Comparison of ENCODE assay signal across 21 mouse cellular contexts in genomic region chr12:100478151-100478550, GRCm38 (mm10). TPM values are rescaled to one million over a fixed set of nuclear protein-coding genes. Genes with fewer than 3 reads are reported as not detected.
DNase-seq lines count a peak whose midpoint lies in the region; TF ChIP-seq lines count a peak whose summit lies in the region.
"Had no signal": no experiment of that assay in that cellular context is flagged by ENCODE, and none has a peak within 500 bp of the region (broad histone marks: within the 10 kb centered on the region; RNA-seq: fewer than 3 reads in every experiment).

No protein-coding gene starts in this region.

- H3K27ac ChIP-seq in left cerebral cortex, adult 2 months, result peak overlapping the region; percentile 84
- H3K27ac ChIP-seq in cortical plate, adult 2 months (ENCODE audit: insufficient read depth, low read length), result peak overlapping the region; percentile 43
- H3K27ac ChIP-seq: embryonic facial prominence, embryonic 12.5 days; embryonic facial prominence, embryonic 15.5 days; hindbrain, embryonic 10.5 days; hindbrain, embryonic 13.5 days had no signal

- no peak for TF ChIP-seq CTCF in left cerebral cortex, adult 2 months (IDR thresholded peaks at IDR 0.05)
- TF ChIP-seq CTCF in cortical plate, adult 2 months (IDR thresholded peaks at IDR 0.05; ENCODE audit: extremely low read depth, insufficient read depth, low read length), result no peak

- TF ChIP-seq POLR2A in cortical plate, adult 2 months (IDR thresholded peaks at IDR 0.05; ENCODE audit: extremely low read depth, insufficient read depth, low read length), result no peak

- peak; percentile 59 for DNase-seq in gastrocnemius, adult 18-20 months (ENCODE audit: low spot score)
- DNase-seq in gastrocnemius, postnatal 4 days (ENCODE audit: low spot score in 2 of 2), result no peak
- DNase-seq in heart, adult 11 months, result peak; percentile 72
- DNase-seq in heart, postnatal 4 days, result no peak
- DNase-seq in left cerebral cortex, adult 2 months (ENCODE audit: extremely low spot score in 1 of 2, low spot score in 2 of 2), result no peak
- DNase-seq in left cerebral cortex, postnatal 14 days (ENCODE audit: low spot score in 2 of 2), result no peak
- no peak for DNase-seq in right cerebral cortex, postnatal 25 days
- DNase-seq: adrenal gland, postnatal 10 days; adrenal gland, postnatal 36 days; cerebellum, adult 18-20 months; cerebellum, postnatal 14 days; forebrain, postnatal 0 days; heart, postnatal 14 days had no signal

- H3K4me1 ChIP-seq in cortical plate, adult 2 months (ENCODE audit: control insufficient read depth, insufficient read depth, low read length), result peaks cover 20% of the 10 kb centered on the region
- H3K4me1 ChIP-seq: embryonic facial prominence, embryonic 12.5 days; embryonic facial prominence, embryonic 15.5 days; hindbrain, embryonic 10.5 days had no signal

- intact Hi-C loops in left cerebral cortex, adult 2 months (cut with DNase I), result loop anchor here (2.0 to 5.0 kb wide), 2 partner anchors 51 to 91 kb away; no protein-coding TSS in a partner anchor
- intact Hi-C loops in left cerebral cortex, postnatal 14 days (cut with DNase I), result loop anchor here (5.0 kb wide), 1 partner anchor 41 kb away; no protein-coding TSS in a partner anchor

- no peak overlapping the region for H3K4me3 ChIP-seq in left cerebral cortex, adult 2 months
- no peak overlapping the region for H3K4me3 ChIP-seq in cortical plate, adult 2 months (ENCODE audit: insufficient read depth, low read length)
- H3K4me3 ChIP-seq: embryonic facial prominence, embryonic 12.5 days; embryonic facial prominence, embryonic 15.5 days; heart, embryonic 10.5 days; heart, embryonic 13.5 days; hindbrain, embryonic 10.5 days; hindbrain, embryonic 13.5 days; intestine, embryonic 15.5 days had no signal

RNA-seq across cellular contexts. Expression of gene Ttc7b, which starts 42.5 kb away (rescaled TPM):
- total RNA-seq in gastrocnemius, adult 18-20 months (2021), result 100 to 1,000 TPM; 141 to 168 TPM
- total RNA-seq in gastrocnemius, postnatal 4 days (2021), result 10 to 100 TPM; 56.6 to 59.0 TPM
- total RNA-seq in heart, postnatal 4 days (2021), result 10 to 100 TPM; 75.1 to 77.4 TPM
- 100 to 1,000 TPM; 242 to 253 TPM for total RNA-seq in left cerebral cortex, adult 2 months (2021)
- total RNA-seq in left cerebral cortex, postnatal 14 days (2021), result 100 to 1,000 TPM; 178 to 200 TPM
- polyA plus RNA-seq in cortical plate, adult 2 months (2012; rRNA removed), result 221 and 228 TPM in 2 replicates

Comparison
In these comparisons a context has a peak if more than half of its experiments do, and no peak if none do; other contexts are left out.
1. DNase-seq: peak in gastrocnemius, adult 18-20 months (single experiment) and heart, adult 11 months (single experiment); none in gastrocnemius, postnatal 4 days (0 of 2), heart, postnatal 4 days (single experiment), left cerebral cortex, adult 2 months (0 of 2), left cerebral cortex, postnatal 14 days (0 of 2) and right cerebral cortex, postnatal 25 days (single experiment).